Mouse (Mus musculus): ENCODE measurements at regions not wholly inside any gene's neighbourhood (a gene's known extent, or its start where the extent isn't known, plus 50 kb on each side); places are given as distances from the start of the nearest gene placed in this dataset.

DNA sequence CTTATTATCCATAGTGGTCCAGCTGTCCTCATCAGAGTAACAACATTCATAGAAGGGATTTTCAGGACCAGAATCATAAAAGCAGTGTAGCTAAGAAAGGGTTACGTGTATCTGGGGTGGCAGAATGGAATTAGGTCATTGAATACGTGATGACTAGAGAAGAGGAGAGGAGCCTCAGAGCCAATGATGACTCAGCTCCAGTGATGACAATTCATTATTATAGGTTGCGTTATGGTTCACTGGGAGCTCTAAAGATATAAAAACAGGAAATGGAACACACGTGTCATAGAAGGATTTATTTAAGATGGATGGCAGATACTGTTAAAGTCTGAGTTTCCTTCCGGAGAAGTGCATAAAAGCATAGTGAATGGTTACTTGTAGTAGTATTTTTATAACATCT lies 291.6 kb downstream of the Isl1 start:
- no peak for DNase-seq (ENCODE audit: low spot score)

DNA sequence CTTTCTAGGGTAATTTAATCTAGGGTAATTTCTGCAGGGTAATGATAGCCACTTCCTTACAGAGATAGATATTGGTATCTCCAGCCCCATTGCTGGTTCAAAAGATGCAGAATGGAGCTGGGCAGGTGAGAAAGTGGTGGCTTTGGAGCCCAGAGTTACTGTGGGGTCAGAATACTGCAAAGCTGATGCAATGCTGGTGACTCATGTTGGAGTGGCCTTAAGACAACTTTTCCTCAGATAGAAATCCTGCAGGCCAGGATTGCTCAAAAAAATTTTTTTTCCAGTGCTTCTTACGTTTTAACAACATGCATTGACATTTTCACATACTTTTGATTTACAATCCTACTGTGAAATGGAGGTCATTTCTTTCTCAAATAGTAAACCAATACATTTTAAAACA lies 305.8 kb downstream of the Isl1 start:
- DNase-seq (ENCODE audit: low spot score) = no peak

DNA sequence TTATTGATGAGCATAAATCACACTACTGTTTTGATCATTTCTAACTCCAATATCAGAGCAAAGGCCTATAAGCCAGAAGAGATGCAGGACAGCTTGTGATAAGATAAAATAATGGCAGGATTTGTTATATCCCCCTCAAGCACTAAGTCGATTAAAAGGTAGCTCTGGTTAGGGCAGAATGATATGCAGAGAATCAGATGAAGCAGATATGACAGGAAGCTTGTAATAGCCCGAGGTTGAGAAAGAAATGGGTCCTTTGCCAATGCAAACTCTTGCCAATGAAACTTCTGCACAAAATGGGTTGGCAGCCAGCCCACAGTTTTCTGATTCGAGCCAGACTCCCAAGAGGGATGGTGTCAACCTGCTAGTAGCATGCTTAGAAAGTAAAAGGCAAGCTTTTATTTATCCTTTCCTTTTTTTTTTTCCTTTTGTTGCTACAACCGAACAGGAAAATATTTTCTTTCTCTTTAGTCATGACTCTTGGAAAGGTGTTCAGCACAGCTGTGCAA lies 307.0 kb downstream of the Isl1 start:
- peak; percentile 66 for DNase-seq (ENCODE audit: low spot score)

DNA sequence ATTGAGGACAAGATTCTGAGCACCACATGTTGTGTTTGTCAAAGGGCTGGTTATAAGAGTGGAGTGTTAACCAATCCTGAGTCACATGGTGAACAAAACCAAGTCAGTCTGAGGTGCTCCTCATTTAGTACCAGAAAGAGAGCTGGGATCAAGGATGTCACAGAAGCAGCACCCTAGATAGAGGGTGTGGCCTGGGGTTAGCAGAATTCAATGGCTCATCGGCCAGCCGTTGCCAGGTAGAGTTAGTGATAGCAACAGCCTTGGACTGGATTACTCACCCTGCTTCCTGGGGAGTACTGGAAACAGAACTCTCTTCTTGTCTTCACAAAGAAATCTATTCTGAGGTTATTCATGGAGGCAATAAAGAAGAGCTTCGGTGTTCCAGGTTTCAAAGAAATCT lies 318.9 kb downstream of the Isl1 start:
- no peak for DNase-seq (ENCODE audit: low spot score)

DNA sequence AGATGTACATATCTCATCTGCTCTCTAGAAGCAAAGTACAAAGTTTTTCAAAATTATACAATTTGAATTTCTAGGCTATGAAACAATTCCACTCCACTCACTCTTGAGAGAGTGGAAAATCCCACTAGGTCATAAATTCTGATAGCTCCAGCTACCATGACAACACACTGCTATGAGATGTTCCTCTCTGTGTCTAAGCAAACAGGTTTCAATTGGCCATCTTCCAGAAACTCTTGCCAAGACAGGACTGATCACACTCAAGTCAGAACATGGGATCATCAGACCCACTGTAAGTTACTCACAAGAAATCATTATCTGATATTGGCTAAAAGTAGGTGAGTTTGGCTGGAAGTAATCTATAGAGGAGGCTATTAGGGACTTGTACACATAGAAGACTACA lies 320.4 kb downstream of the Isl1 start:
- DNase-seq (ENCODE audit: low spot score) = no peak

DNA sequence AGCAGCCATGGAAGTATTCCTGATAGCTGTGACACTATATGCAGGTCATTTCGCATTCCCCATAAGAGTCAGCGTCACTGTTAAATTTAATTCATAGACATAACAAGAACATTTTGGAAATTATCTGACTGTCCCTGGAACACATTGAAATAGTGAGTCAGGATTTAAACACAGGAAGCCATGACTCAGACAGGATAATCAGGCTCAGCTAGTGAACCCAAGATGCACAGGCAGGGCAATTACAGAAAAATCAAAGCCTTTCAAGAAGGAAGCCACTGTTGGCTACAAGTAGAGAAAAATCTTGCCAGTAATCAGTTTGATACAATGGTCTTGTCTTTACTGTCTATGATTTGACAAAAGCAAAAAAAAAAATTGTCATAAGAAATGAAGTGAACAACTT lies 323.2 kb downstream of the Isl1 start:
- DNase-seq (ENCODE audit: low spot score) = no peak

DNA sequence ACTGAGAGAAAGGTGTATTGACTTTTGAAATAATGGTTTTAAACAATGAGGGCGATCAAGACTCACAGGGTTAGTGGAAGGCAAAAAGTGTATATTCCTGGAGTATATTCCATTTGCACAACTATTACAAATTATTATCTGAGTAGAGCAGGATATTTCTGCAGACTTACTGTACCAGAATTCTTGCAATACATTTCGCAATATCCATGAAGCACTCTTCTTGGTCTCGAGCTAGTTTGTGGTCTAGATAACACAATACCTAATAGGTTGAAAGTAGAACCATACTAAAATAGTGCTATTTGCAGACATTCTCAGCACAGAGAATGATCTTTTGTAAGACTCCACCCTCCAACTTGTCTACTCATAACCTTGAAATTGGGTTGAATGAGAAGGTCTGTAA lies 323.8 kb downstream of the Isl1 start:
- no peak for DNase-seq (ENCODE audit: low spot score)

DNA sequence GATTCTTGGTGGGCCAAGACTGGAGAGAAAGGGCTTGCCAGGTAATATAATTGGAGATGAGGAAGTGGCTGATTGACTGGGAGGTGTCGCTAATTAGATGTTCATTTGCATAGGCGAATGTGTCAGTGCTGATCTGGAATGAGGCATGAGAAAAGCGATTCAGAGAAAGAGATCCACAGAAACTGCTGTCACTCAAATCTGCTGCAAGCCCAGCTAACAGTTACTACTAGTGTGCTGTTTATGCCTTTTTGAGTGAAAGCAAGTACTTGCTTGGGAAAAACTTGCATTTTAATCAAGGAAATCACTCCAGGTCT lies 331.6 kb downstream of the Isl1 start:
- DNase-seq (ENCODE audit: low spot score) = no peak

DNA sequence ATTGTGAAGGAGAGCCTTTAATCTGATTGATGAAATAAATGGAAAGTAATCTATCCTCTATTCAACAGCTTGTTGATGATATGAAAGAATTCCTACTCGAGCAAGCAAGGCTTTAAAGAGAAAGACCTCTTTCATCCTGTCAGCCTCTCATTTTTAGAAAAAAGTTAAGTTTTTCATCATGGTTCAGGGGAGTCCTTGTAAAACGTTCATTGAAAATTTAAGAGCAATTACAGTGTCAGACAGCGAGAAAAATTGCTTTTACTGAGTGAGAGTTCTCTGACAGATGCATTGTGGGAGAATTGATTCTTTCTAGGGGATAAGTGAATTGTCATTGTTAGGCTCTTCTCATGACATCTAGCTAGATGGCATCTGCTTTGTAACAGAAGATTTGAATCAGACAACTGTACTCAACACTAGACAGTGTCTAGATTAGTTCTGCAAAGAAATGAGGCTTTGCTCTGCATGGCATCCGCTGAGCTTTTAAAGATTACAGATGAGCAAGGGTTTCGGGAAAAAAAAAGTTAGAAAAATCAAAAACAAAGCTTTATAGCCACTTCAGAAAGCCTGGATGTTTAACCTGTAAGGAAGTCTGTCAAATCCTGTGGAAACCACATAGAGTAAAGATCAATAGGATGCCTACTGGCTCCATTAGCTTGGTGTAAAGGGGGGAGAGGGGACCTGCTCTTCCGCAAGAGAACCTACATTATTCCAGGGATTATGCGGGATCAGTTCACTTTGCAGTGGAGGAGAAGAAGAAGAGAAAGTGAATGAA lies 332.2 kb downstream of the Isl1 start:
- no peak for DNase-seq (ENCODE audit: low spot score)
